Mouse (Mus musculus) lung, postnatal 10 days (tissue): ENCODE measurements around the gene Rsph3a.
A peak's percentile ranks its signal among the peaks of the same experiment; 100 is the strongest.

ENCODE experiments used
- DNase-seq: peaks from one replicate; pipeline ENCODE4 v3.0.0; 2021

Gene Rsph3a

GRCm38 (mm10) chr17:7945117-7946052 is at the start of gene Rsph3a:
Gene Rsph3a, plus strand, starts transcription at chr17:7945614.
- DNase-seq = peak; percentile 93

- DNase-seq = no peak
Observed at GRCm38 (mm10) chr17:7896047-7896635, 49.3 kb upstream of the Rsph3a start.

- no peak for DNase-seq
Observed at GRCm38 (mm10) chr17:7897120-7897519, 48.3 kb upstream of the Rsph3a start.

- DNase-seq = no peak
Observed at GRCm38 (mm10) chr17:7897756-7898155, 47.7 kb upstream of the Rsph3a start.

- no peak for DNase-seq
Observed at GRCm38 (mm10) chr17:7899233-7899632, 46.2 kb upstream of the Rsph3a start.

GRCm38 (mm10) chr17:7899961-7900360 is 45.5 kb upstream of the Rsph3a start:
- no peak for DNase-seq

- DNase-seq = no peak
Observed at GRCm38 (mm10) chr17:7901536-7901935, 43.9 kb upstream of the Rsph3a start.

GRCm38 (mm10) chr17:7902362-7902761 is 43.1 kb upstream of the Rsph3a start:
- DNase-seq = peak; percentile 51

GRCm38 (mm10) chr17:7904992-7905391 is 40.4 kb upstream of the Rsph3a start:
- no peak for DNase-seq

GRCm38 (mm10) chr17:7905936-7906685 is 39.3 kb upstream of the Rsph3a start:
- no peak for DNase-seq

- DNase-seq = no peak
Observed at GRCm38 (mm10) chr17:7914596-7915227, 30.7 kb upstream of the Rsph3a start.

GRCm38 (mm10) chr17:7915791-7916190 is 29.6 kb upstream of the Rsph3a start:
- DNase-seq = no peak

GRCm38 (mm10) chr17:7916782-7917574 is 28.4 kb upstream of the Rsph3a start:
- DNase-seq = no peak

GRCm38 (mm10) chr17:7918355-7918754 is 27.1 kb upstream of the Rsph3a start:
- DNase-seq = no peak

- DNase-seq = no peak
Observed at GRCm38 (mm10) chr17:7919209-7919608, 26.2 kb upstream of the Rsph3a start.

- DNase-seq = no peak
Observed at GRCm38 (mm10) chr17:7922564-7922963, 22.9 kb upstream of the Rsph3a start.

GRCm38 (mm10) chr17:7924185-7924725 is 21.2 kb upstream of the Rsph3a start:
- DNase-seq = no peak

GRCm38 (mm10) chr17:7925413-7926160 is 19.8 kb upstream of the Rsph3a start, which contains the start of gene Tagap:
Gene Tagap, plus strand, starts transcription at chr17:7926000.
- DNase-seq = peak; percentile 26

- DNase-seq = peak; percentile 84
Observed at GRCm38 (mm10) chr17:7927582-7928535, 17.6 kb upstream of the Rsph3a start.

GRCm38 (mm10) chr17:7928662-7929061 is 16.8 kb upstream of the Rsph3a start:
- DNase-seq = no peak
